Mouse (Mus musculus) CH12.LX (cell line): ENCODE data around the gene Gpr3. TPM values are rescaled to one million over a fixed set of nuclear protein-coding genes. Genes with fewer than 3 reads are reported as not detected.

ENCODE experiments used
- DNase-seq: peaks from one replicate; pipeline ENCODE4 v3.0.0-alpha.2; 2013; ENCODE audit errors: extremely low read depth
- H3K27ac ChIP-seq: 2 replicates; pipeline ENCODE4 v1.5.1; 2012; ENCODE audit warnings: low read depth, mild to moderate bottlenecking, control low read depth, moderate library complexity; ENCODE audit not compliant: insufficient read depth
- H3K27me3 ChIP-seq: replicated peaks from 2 replicates; pipeline ENCODE3; 2012; ENCODE audit warnings: inconsistent platforms
- H3K36me3 ChIP-seq, 2 experiments: replicated peaks in 1 of 2; 2 replicates each; pipeline versions ENCODE3 to v1.6.1; 2012; ENCODE audit warnings: inconsistent platforms in 1 of 2, low read length in 1 of 2, mild to moderate bottlenecking in 1 of 2, mixed read lengths in 1 of 2, moderate library complexity in 1 of 2; ENCODE audit not compliant: control insufficient read depth in 1 of 2, insufficient read depth in 1 of 2
- H3K4me1 ChIP-seq, 2 experiments: 2 replicates each; pipeline ENCODE4 v1.6.1; 2012; ENCODE audit warnings: inconsistent platforms in 1 of 2, moderate library complexity in 1 of 2; ENCODE audit not compliant: insufficient read depth in 2 of 2, control insufficient read depth in 1 of 2
- H3K4me2 ChIP-seq: 2 replicates; pipeline ENCODE4 v1.6.1; 2012; ENCODE audit warnings: low read depth, mild to moderate bottlenecking, control low read depth; ENCODE audit not compliant: poor library complexity, insufficient read depth, severe bottlenecking
- H3K4me3 ChIP-seq, 3 experiments: fragments of 150-350 bp in 1 of 3; sonication (generic) in 1 of 3; replicated peaks in 1 of 3; 2 replicates each; pipeline versions ENCODE3 to v1.5.1; 2011 to 2012; ENCODE audit warnings: low read depth in 2 of 3, low read length in 2 of 3, mild to moderate bottlenecking in 2 of 3, moderate library complexity in 2 of 3, control low read depth in 1 of 3, improper control_type of control experiment in 1 of 3, inconsistent platforms in 1 of 3, mixed read lengths in 1 of 3; ENCODE audit not compliant: poor library complexity in 1 of 3
- H3K79me2 ChIP-seq: replicated peaks from 2 replicates; pipeline ENCODE4 v1.6.1; 2012; ENCODE audit warnings: mild to moderate bottlenecking, moderate library complexity; ENCODE audit not compliant: control insufficient read depth, poor library complexity, insufficient read depth, severe bottlenecking; ENCODE audit errors: extremely low read depth
- H3K9ac ChIP-seq: 2 replicates; pipeline ENCODE4 v1.6.1; 2012; ENCODE audit warnings: low read depth, mild to moderate bottlenecking, control low read depth, moderate library complexity; ENCODE audit not compliant: insufficient read depth
- H3K9me3 ChIP-seq: replicated peaks from 2 replicates; pipeline ENCODE3; 2012; ENCODE audit warnings: low read length, inconsistent platforms, mixed read lengths
- BHLHE40 ChIP-seq: IDR thresholded peaks from 2 replicates; pipeline ENCODE4 v1.6.1; 2011; ENCODE audit warnings: mild to moderate bottlenecking, low read depth, low read length, improper control_type of control experiment
- CTCF ChIP-seq, 2 experiments: IDR thresholded peaks in 1 of 2; conservative IDR thresholded peaks in 1 of 2; 2 replicates each; pipeline ENCODE4 v1.5.1; 2011 to 2012; ENCODE audit warnings: low read depth in 2 of 2, low read length in 2 of 2, improper control_type of control experiment in 1 of 2, inconsistent platforms in 1 of 2, mild to moderate bottlenecking in 1 of 2, moderate library complexity in 1 of 2
- E2F4 ChIP-seq: IDR thresholded peaks from 2 replicates; pipeline ENCODE4 v1.6.1; 2011; ENCODE audit warnings: low read depth, low read length, improper control_type of control experiment; ENCODE audit not compliant: insufficient replicate concordance
- EP300 ChIP-seq: IDR thresholded peaks from 2 replicates; pipeline ENCODE4 v1.6.1; 2011; ENCODE audit warnings: low read length, improper control_type of control experiment
- ETS1 ChIP-seq: conservative IDR thresholded peaks from 2 replicates; pipeline ENCODE4 v1.6.1; 2012; ENCODE audit warnings: low read depth, mild to moderate bottlenecking, inconsistent platforms, low read length, improper control_type of control experiment, moderate library complexity
- GABPA ChIP-seq: IDR thresholded peaks from 2 replicates; pipeline ENCODE4 v1.6.1; 2012; ENCODE audit warnings: low read depth, low read length, improper control_type of control experiment, inconsistent platforms; ENCODE audit not compliant: insufficient replicate concordance
- HCFC1 ChIP-seq: IDR thresholded peaks from 2 replicates; pipeline ENCODE4 v1.6.1; 2012; ENCODE audit warnings: low read depth, mild to moderate bottlenecking, inconsistent platforms, low read length, improper control_type of control experiment
- JUN ChIP-seq: IDR thresholded peaks from 2 replicates; pipeline ENCODE4 v1.6.1; 2011; ENCODE audit warnings: low read depth, mild to moderate bottlenecking, low read length, improper control_type of control experiment, moderate library complexity; ENCODE audit not compliant: insufficient read depth
- JUND ChIP-seq: conservative IDR thresholded peaks from 2 replicates; pipeline ENCODE4 v1.6.1; 2011; ENCODE audit warnings: low read depth, low read length, improper control_type of control experiment
- MAFK ChIP-seq: IDR thresholded peaks from 2 replicates; pipeline ENCODE4 v1.6.1; 2011; ENCODE audit warnings: low read length, improper control_type of control experiment; ENCODE audit not compliant: insufficient replicate concordance
- MAX ChIP-seq: IDR thresholded peaks from 2 replicates; pipeline ENCODE4 v1.6.1; 2011; ENCODE audit warnings: low read length, improper control_type of control experiment
- MYC ChIP-seq: IDR thresholded peaks from 2 replicates; pipeline ENCODE4 v1.6.1; 2011; ENCODE audit warnings: low read depth, mild to moderate bottlenecking, improper control_type of control experiment, low read length
- NELFE ChIP-seq: IDR thresholded peaks from 2 replicates; pipeline ENCODE4 v1.6.1; 2011; ENCODE audit warnings: low read depth, low read length, improper control_type of control experiment
- POLR2A ChIP-seq: IDR thresholded peaks from 2 replicates; pipeline ENCODE4 v1.6.1; 2011; ENCODE audit warnings: low read depth, mild to moderate bottlenecking, improper control_type of control experiment, low read length
- POLR2AphosphoS2 ChIP-seq: IDR thresholded peaks from 2 replicates; pipeline ENCODE4 v1.6.1; 2011; ENCODE audit warnings: low read depth, low read length, improper control_type of control experiment
- RAD21 ChIP-seq: IDR thresholded peaks from 2 replicates; pipeline ENCODE4 v1.6.1; 2011; ENCODE audit warnings: low read depth, mild to moderate bottlenecking, low read length, improper control_type of control experiment, moderate library complexity
- RCOR1 ChIP-seq: conservative IDR thresholded peaks from 2 replicates; pipeline ENCODE4 v1.6.1; 2012; ENCODE audit warnings: low read depth, mild to moderate bottlenecking, inconsistent platforms, low read length, improper control_type of control experiment
- SIN3A ChIP-seq: IDR thresholded peaks from 2 replicates; pipeline ENCODE4 v1.6.1; 2012; ENCODE audit warnings: low read length, improper control_type of control experiment, inconsistent platforms
- USF1 ChIP-seq: IDR thresholded peaks from 2 replicates; pipeline ENCODE4 v1.6.1; 2014; ENCODE audit warnings: low read depth, mild to moderate bottlenecking, inconsistent platforms, low read length, improper control_type of control experiment
- ZC3H11A ChIP-seq: IDR thresholded peaks from 2 replicates; pipeline ENCODE4 v1.6.1; 2012; ENCODE audit warnings: low read depth, mild to moderate bottlenecking, inconsistent platforms, low read length, improper control_type of control experiment
- ZKSCAN1 ChIP-seq: IDR thresholded peaks from 2 replicates; pipeline ENCODE4 v1.6.1; 2012; ENCODE audit warnings: low read depth, inconsistent platforms, low read length, improper control_type of control experiment, borderline replicate concordance
- ZMIZ1 ChIP-seq: IDR thresholded peaks from 2 replicates; pipeline ENCODE4 v1.6.1; 2012; ENCODE audit warnings: low read depth, mild to moderate bottlenecking, inconsistent platforms, low read length, improper control_type of control experiment
- ZNF384 ChIP-seq: IDR thresholded peaks from 2 replicates; pipeline ENCODE4 v1.6.1; 2012; ENCODE audit warnings: low read depth, low read length, improper control_type of control experiment, inconsistent platforms
- dilution Hi-C: fragments of 300-500 bp; cut with MboI; formaldehyde crosslinking; loops from 2 replicates; pipeline ENCODE4 v1.14.3; 2020; ENCODE audit warnings: low sequenced_read_pairs; ENCODE audit not compliant: extremely low pct_unique_long_range_greater_than_20kb, extremely low pct_ligation_motif_present
- in situ Hi-C: fragments of 300-500 bp; cut with MboI; formaldehyde crosslinking; loops from 3 replicates; pipeline ENCODE4 v1.14.3; 2019; ENCODE audit warnings: low sequenced_read_pairs, low pct_ligation_motif_present, low pct_unique_long_range_greater_than_20kb, mixed read lengths
- polyA plus RNA-seq: library from polyadenylated mRNA; unstranded; fragments of >175 nt; gene quantifications from 2 replicates; pipeline ENCODE4 v1.2.1, GENCODE M21; 2012; ENCODE audit warnings: low read depth; ENCODE audit not compliant: insufficient read length
- total RNA-seq, 2 experiments: library from RNA; depleted of rRNA; stranded (reverse); fragments of 300-350 nt in 1 of 2; fragments of >200 nt in 1 of 2; gene quantifications; 2 replicates each; pipeline ENCODE4 v1.2.3; 2012 to 2014

Gene Gpr3
- total and polyA plus RNA-seq, 3 experiments = 0.11 to 0.13 TPM; not detected in 1

GRCm38 (mm10) chr4:133196852-133197251 lies 15.5 kb downstream of the Gpr3 start:
- dilution Hi-C loops = no loop called here

DNA sequence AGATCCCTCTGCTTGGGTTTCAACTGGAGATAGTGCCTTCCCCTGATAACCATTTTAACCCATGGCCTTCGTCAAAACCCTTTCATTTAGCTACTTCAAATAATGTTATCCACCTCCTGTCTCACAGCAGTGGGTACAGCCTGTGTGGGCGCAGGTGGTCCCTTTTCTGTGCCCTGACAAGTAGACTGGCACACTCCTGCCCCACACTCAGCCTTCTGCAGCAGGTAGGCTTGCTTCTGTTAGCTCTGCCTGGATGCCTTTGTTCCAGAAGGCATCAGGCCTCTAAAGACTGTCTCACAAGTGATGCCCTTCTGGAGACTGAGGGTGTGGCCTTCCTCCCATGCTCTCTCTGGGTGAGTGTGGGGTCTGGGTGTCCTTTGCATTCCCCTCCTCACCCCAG lies 16.2 kb downstream of the Gpr3 start:
- no peak overlapping the region for H3K4me2 ChIP-seq
- peaks cover 61 to 88% of the 10 kb centered on the region in 2 experiments for H3K36me3 ChIP-seq
- DNase-seq = no peak
- H3K4me1 ChIP-seq = peaks cover 0 to 53% of the 10 kb centered on the region in 2 experiments; a peak in 2 of 4 replicates
- TF ChIP-seq SIN3A (no peak), ZMIZ1 (no peak), NELFE (no peak), E2F4 (no peak), RCOR1 (no peak), CTCF (conservative IDR thresholded peaks at IDR 0.05 in 1 of 2, IDR thresholded peaks at IDR 0.05 in 1 of 2; ENCODE audit: low read depth in 2 of 2, low read length in 2 of 2) (no peak), USF1 (no peak), BHLHE40 (no peak), HCFC1 (no peak), MAX (no peak), MYC (no peak), JUND (no peak), POLR2AphosphoS2 (no peak), ZKSCAN1 (no peak), GABPA (no peak), ZNF384 (no peak), JUN (no peak), MAFK (no peak)
- TF ChIP-seq, all 38 proteins: peak for 0
- in situ Hi-C loops (no loop called here), dilution Hi-C loops (no loop called here)
- no peaks in the 10 kb centered on the region for H3K9me3 ChIP-seq
- H3K27me3 ChIP-seq = no peaks in the 10 kb centered on the region
- no peak overlapping the region for H3K4me3 ChIP-seq
- H3K27ac ChIP-seq = no peak overlapping the region
- no peaks in the 10 kb centered on the region for H3K79me2 ChIP-seq
- H3K9ac ChIP-seq = no peak overlapping the region

More at GRCm38 (mm10) chr4:133196852-133197251, 15.5 kb downstream of the Gpr3 start:
- Histone ChIP-seq H3K79me2 (no peaks in the 10 kb centered on the region), H3K27me3 (no peaks in the 10 kb centered on the region), H3K36me3 (peaks cover 54 to 81% of the 10 kb centered on the region in 2 experiments), H3K4me1 (peaks cover 0 to 57% of the 10 kb centered on the region in 2 experiments; a peak in 2 of 4 replicates), H3K27ac (no peak overlapping the region), H3K9me3 (no peaks in the 10 kb centered on the region), H3K4me2 (no peak overlapping the region), H3K9ac (no peak overlapping the region), H3K4me3 (no peak overlapping the region)
- in situ Hi-C loops = no loop called here
- no peak for TF ChIP-seq POLR2AphosphoS2
- no peak for TF ChIP-seq ZC3H11A
- TF ChIP-seq EP300 = no peak
- no peak for TF ChIP-seq POLR2A
- TF ChIP-seq ETS1 = no peak
- no peak for TF ChIP-seq RAD21
- no peak for TF ChIP-seq MAFK
- peak; percentile 48 for DNase-seq
